Mouse (Mus musculus) CH12.LX (cell line): ENCODE results near the gene Chchd2. TPM values are rescaled to one million over a fixed set of nuclear protein-coding genes. Genes with fewer than 3 reads are reported as not detected.

Experiments
- DNase-seq: peaks from one replicate; pipeline ENCODE4 v3.0.0-alpha.2; 2013; ENCODE audit errors: extremely low read depth
- H3K27ac ChIP-seq: 2 replicates; pipeline ENCODE4 v1.5.1; 2012; ENCODE audit warnings: low read depth, mild to moderate bottlenecking, control low read depth, moderate library complexity; ENCODE audit not compliant: insufficient read depth
- H3K27me3 ChIP-seq: replicated peaks from 2 replicates; pipeline ENCODE3; 2012; ENCODE audit warnings: inconsistent platforms
- H3K36me3 ChIP-seq, 2 experiments: replicated peaks in 1 of 2; 2 replicates each; pipeline versions ENCODE3 to v1.6.1; 2012; ENCODE audit warnings: inconsistent platforms in 1 of 2, low read length in 1 of 2, mild to moderate bottlenecking in 1 of 2, mixed read lengths in 1 of 2, moderate library complexity in 1 of 2; ENCODE audit not compliant: control insufficient read depth in 1 of 2, insufficient read depth in 1 of 2
- H3K4me1 ChIP-seq, 2 experiments: 2 replicates each; pipeline ENCODE4 v1.6.1; 2012; ENCODE audit warnings: inconsistent platforms in 1 of 2, moderate library complexity in 1 of 2; ENCODE audit not compliant: insufficient read depth in 2 of 2, control insufficient read depth in 1 of 2
- H3K4me2 ChIP-seq: 2 replicates; pipeline ENCODE4 v1.6.1; 2012; ENCODE audit warnings: low read depth, mild to moderate bottlenecking, control low read depth; ENCODE audit not compliant: poor library complexity, insufficient read depth, severe bottlenecking
- H3K4me3 ChIP-seq, 3 experiments: fragments of 150-350 bp in 1 of 3; sonication (generic) in 1 of 3; replicated peaks in 1 of 3; 2 replicates each; pipeline versions ENCODE3 to v1.5.1; 2011 to 2012; ENCODE audit warnings: low read depth in 2 of 3, low read length in 2 of 3, mild to moderate bottlenecking in 2 of 3, moderate library complexity in 2 of 3, control low read depth in 1 of 3, improper control_type of control experiment in 1 of 3, inconsistent platforms in 1 of 3, mixed read lengths in 1 of 3; ENCODE audit not compliant: poor library complexity in 1 of 3
- H3K79me2 ChIP-seq: replicated peaks from 2 replicates; pipeline ENCODE4 v1.6.1; 2012; ENCODE audit warnings: mild to moderate bottlenecking, moderate library complexity; ENCODE audit not compliant: control insufficient read depth, poor library complexity, insufficient read depth, severe bottlenecking; ENCODE audit errors: extremely low read depth
- H3K9ac ChIP-seq: 2 replicates; pipeline ENCODE4 v1.6.1; 2012; ENCODE audit warnings: low read depth, mild to moderate bottlenecking, control low read depth, moderate library complexity; ENCODE audit not compliant: insufficient read depth
- H3K9me3 ChIP-seq: replicated peaks from 2 replicates; pipeline ENCODE3; 2012; ENCODE audit warnings: low read length, inconsistent platforms, mixed read lengths
- BHLHE40 ChIP-seq: IDR thresholded peaks from 2 replicates; pipeline ENCODE4 v1.6.1; 2011; ENCODE audit warnings: mild to moderate bottlenecking, low read depth, low read length, improper control_type of control experiment
- E2F4 ChIP-seq: IDR thresholded peaks from 2 replicates; pipeline ENCODE4 v1.6.1; 2011; ENCODE audit warnings: low read depth, low read length, improper control_type of control experiment; ENCODE audit not compliant: insufficient replicate concordance
- ELF1 ChIP-seq: IDR thresholded peaks from 2 replicates; pipeline ENCODE4 v1.6.1; 2014; ENCODE audit warnings: low read depth, mild to moderate bottlenecking, inconsistent platforms, low read length, improper control_type of control experiment
- EP300 ChIP-seq: IDR thresholded peaks from 2 replicates; pipeline ENCODE4 v1.6.1; 2011; ENCODE audit warnings: low read length, improper control_type of control experiment
- GABPA ChIP-seq: IDR thresholded peaks from 2 replicates; pipeline ENCODE4 v1.6.1; 2012; ENCODE audit warnings: low read depth, low read length, improper control_type of control experiment, inconsistent platforms; ENCODE audit not compliant: insufficient replicate concordance
- HCFC1 ChIP-seq: IDR thresholded peaks from 2 replicates; pipeline ENCODE4 v1.6.1; 2012; ENCODE audit warnings: low read depth, mild to moderate bottlenecking, inconsistent platforms, low read length, improper control_type of control experiment
- KAT2A ChIP-seq: IDR thresholded peaks from 2 replicates; pipeline ENCODE4 v1.6.1; 2012; ENCODE audit warnings: low read length, improper control_type of control experiment, inconsistent platforms; ENCODE audit not compliant: insufficient replicate concordance
- MAFK ChIP-seq: IDR thresholded peaks from 2 replicates; pipeline ENCODE4 v1.6.1; 2011; ENCODE audit warnings: low read length, improper control_type of control experiment; ENCODE audit not compliant: insufficient replicate concordance
- MAX ChIP-seq: IDR thresholded peaks from 2 replicates; pipeline ENCODE4 v1.6.1; 2011; ENCODE audit warnings: low read length, improper control_type of control experiment
- MAZ ChIP-seq: IDR thresholded peaks from 2 replicates; pipeline ENCODE4 v1.6.1; 2012; ENCODE audit warnings: low read depth, mild to moderate bottlenecking, inconsistent platforms, low read length, improper control_type of control experiment, moderate library complexity
- MEF2A ChIP-seq: IDR thresholded peaks from 2 replicates; pipeline ENCODE4 v1.6.1; 2014; ENCODE audit warnings: low read depth, mild to moderate bottlenecking, inconsistent platforms, low read length, improper control_type of control experiment, borderline replicate concordance
- POLR2A ChIP-seq: IDR thresholded peaks from 2 replicates; pipeline ENCODE4 v1.6.1; 2011; ENCODE audit warnings: low read depth, mild to moderate bottlenecking, improper control_type of control experiment, low read length
- TBP ChIP-seq: conservative IDR thresholded peaks from 2 replicates; pipeline ENCODE4 v1.6.1; 2011; ENCODE audit warnings: low read depth, low read length, improper control_type of control experiment
- TCF12 ChIP-seq: IDR thresholded peaks from 2 replicates; pipeline ENCODE4 v1.6.1; 2014; ENCODE audit warnings: low read depth, mild to moderate bottlenecking, inconsistent platforms, low read length, improper control_type of control experiment
- USF1 ChIP-seq: IDR thresholded peaks from 2 replicates; pipeline ENCODE4 v1.6.1; 2014; ENCODE audit warnings: low read depth, mild to moderate bottlenecking, inconsistent platforms, low read length, improper control_type of control experiment
- ZC3H11A ChIP-seq: IDR thresholded peaks from 2 replicates; pipeline ENCODE4 v1.6.1; 2012; ENCODE audit warnings: low read depth, mild to moderate bottlenecking, inconsistent platforms, low read length, improper control_type of control experiment
- dilution Hi-C: fragments of 300-500 bp; cut with MboI; formaldehyde crosslinking; loops from 2 replicates; pipeline ENCODE4 v1.14.3; 2020; ENCODE audit warnings: low sequenced_read_pairs; ENCODE audit not compliant: extremely low pct_unique_long_range_greater_than_20kb, extremely low pct_ligation_motif_present
- in situ Hi-C: fragments of 300-500 bp; cut with MboI; formaldehyde crosslinking; loops from 3 replicates; pipeline ENCODE4 v1.14.3; 2019; ENCODE audit warnings: low sequenced_read_pairs, low pct_ligation_motif_present, low pct_unique_long_range_greater_than_20kb, mixed read lengths
- polyA plus RNA-seq: library from polyadenylated mRNA; unstranded; fragments of >175 nt; gene quantifications from 2 replicates; pipeline ENCODE4 v1.2.1, GENCODE M21; 2012; ENCODE audit warnings: low read depth; ENCODE audit not compliant: insufficient read length
- total RNA-seq, 2 experiments: library from RNA; depleted of rRNA; stranded (reverse); fragments of 300-350 nt in 1 of 2; fragments of >200 nt in 1 of 2; gene quantifications; 2 replicates each; pipeline ENCODE4 v1.2.3; 2012 to 2014

Chchd2 gene
- total and polyA plus RNA-seq, 3 experiments: 370 to 988 (median 552) TPM

DNA sequence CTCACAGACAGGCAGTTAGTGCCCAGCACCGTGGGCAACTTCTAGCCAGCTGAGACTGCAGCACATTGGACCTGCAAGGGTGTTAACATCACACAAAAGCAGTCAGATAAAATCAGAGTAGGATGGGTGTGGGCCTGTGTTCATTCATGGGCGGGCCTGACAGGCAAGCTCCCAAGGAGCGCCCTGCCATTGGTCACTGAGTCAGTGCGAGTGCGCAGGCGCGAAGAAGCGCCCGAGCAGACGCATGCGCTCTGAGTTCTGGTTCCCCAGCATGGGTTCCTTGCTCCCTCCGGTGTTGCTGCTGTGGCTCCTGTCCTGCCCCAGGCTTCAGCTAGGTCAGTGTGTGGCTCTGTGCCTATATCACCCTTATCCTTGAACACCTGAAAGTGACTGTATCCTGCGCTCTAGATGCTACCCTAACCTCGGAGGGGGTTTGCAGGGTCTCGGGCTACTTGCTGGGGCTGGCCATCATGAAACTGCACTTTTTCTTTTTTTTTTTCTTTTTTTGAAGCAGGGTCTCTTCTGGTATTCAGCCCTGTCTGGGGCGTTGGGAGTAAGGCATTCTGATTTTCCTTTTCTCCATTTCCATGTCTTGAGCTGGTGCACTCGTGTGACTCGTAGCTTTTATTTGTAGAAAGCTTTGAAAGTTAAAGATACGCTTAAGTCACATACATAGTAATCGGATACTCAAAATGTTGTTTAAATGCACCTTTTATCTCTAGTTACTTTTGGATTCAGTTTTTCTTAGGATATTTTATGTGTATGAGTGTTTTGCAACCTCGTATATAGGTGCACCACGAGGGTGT is 40.3 kb downstream of the Chchd2 start, which contains the start of gene Sumf2 (continued):
- peak; percentile 54 for TF ChIP-seq MEF2A
- TF ChIP-seq E2F4: no peak
- TF ChIP-seq TBP: peak; percentile 66; the same call in 1 of the 2 replicates
- TF ChIP-seq KAT2A: 0 out of 2 replicates have a peak, but pooled peaks have one; percentile 26
- 0 out of 2 replicates have a peak, but pooled peaks have one; percentile 28 for TF ChIP-seq ELF1
- TF ChIP-seq USF1: no peak
- peak; percentile 95 for TF ChIP-seq POLR2A
- TF ChIP-seq EP300: no peak
- TF ChIP-seq MAX: peak; percentile 73
- TF ChIP-seq BHLHE40: 0 out of 2 replicates have a peak, but pooled peaks have one; percentile 32
- TF ChIP-seq MAZ: 0 out of 2 replicates have a peak, but pooled peaks have one; percentile 58
- peak; percentile 73; the same call in 1 of the 2 replicates for TF ChIP-seq TCF12
- TF ChIP-seq GABPA: no peak
- no peak for TF ChIP-seq MAFK
- no peak for TF ChIP-seq ZC3H11A

DNA sequence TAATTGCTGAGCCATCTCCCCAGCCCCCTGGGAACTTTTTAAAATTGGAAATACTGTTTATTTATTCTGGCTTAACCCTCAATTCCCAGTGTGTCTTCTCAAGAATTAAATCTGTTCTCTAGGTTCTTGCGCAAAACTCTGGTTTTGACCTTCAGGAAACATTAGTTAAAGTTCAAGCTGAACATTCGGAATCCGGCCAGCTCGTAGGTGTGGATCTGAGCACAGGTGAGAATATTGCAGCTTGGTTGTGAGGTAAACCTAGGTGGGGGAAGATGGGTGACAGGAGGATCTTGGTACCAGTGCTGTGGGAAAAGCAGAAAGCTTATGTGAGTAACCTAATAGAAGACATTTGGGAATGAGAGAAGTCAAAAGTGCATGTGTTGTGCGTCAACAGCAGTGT is 42.4 kb downstream of the Chchd2 start:
- no peak overlapping the region for H3K4me3 ChIP-seq
- no peaks in the 10 kb centered on the region for H3K27me3 ChIP-seq
- no peak overlapping the region for H3K9ac ChIP-seq
- H3K4me2 ChIP-seq: no peak overlapping the region
- dilution Hi-C loops (no loop called here), in situ Hi-C loops (no loop called here)
- H3K79me2 ChIP-seq: peaks cover 19% of the 10 kb centered on the region
- peaks cover 24 to 32% of the 10 kb centered on the region in 2 experiments for H3K36me3 ChIP-seq
- peaks cover 0 to 16% of the 10 kb centered on the region in 2 experiments; a peak in 1 of 4 replicates for H3K4me1 ChIP-seq
- H3K27ac ChIP-seq: no peak overlapping the region
- no peak for TF ChIP-seq HCFC1
- TF ChIP-seq, all 38 proteins: peak for 0
- peaks cover 6% of the 10 kb centered on the region for H3K9me3 ChIP-seq
- no peak for DNase-seq

Other genes starting within 250 kb of the Chchd2 start
- not detected in 2 replicates for gene Zfp11, start 217.4 kb downstream of the Chchd2 start, total RNA-seq (2012; rRNA removed)
- gene Zfp11, start 217.4 kb downstream of the Chchd2 start, total RNA-seq (2014; rRNA removed): not detected in 2 replicates
- gene Zfp11, start 217.4 kb downstream of the Chchd2 start, polyA plus RNA-seq: not detected in 2 replicates
- gene Sept14, start 179.0 kb downstream of the Chchd2 start, total RNA-seq (2012; rRNA removed): not detected in 2 replicates
- not detected in 2 replicates for gene Sept14, start 179.0 kb downstream of the Chchd2 start, total RNA-seq (2014; rRNA removed)
- not detected in 2 replicates for gene Sept14, start 179.0 kb downstream of the Chchd2 start, polyA plus RNA-seq
- 134 and 136 TPM in 2 replicates for gene Mrps17, start 172.0 kb downstream of the Chchd2 start, total RNA-seq (2012; rRNA removed)
- 156 and 159 TPM in 2 replicates for gene Mrps17, start 172.0 kb downstream of the Chchd2 start, total RNA-seq (2014; rRNA removed)
- gene Mrps17, start 172.0 kb downstream of the Chchd2 start, polyA plus RNA-seq: 119 and 127 TPM in 2 replicates
- gene Nipsnap2, start 162.4 kb downstream of the Chchd2 start, total RNA-seq (2012; rRNA removed): 24.3 and 30.4 TPM in 2 replicates
- 23.9 and 24.8 TPM in 2 replicates for gene Nipsnap2, start 162.4 kb downstream of the Chchd2 start, total RNA-seq (2014; rRNA removed)
- gene Nipsnap2, start 162.4 kb downstream of the Chchd2 start, polyA plus RNA-seq: 18.3 TPM in 2 replicates
- gene Psph, start 100.0 kb downstream of the Chchd2 start, total RNA-seq (2012; rRNA removed): 145 and 232 TPM in 2 replicates
- gene Psph, start 100.0 kb downstream of the Chchd2 start, total RNA-seq (2014; rRNA removed): 199 and 252 TPM in 2 replicates
- 128 and 139 TPM in 2 replicates for gene Psph, start 100.0 kb downstream of the Chchd2 start, polyA plus RNA-seq
- gene Sumf2, start 40.5 kb downstream of the Chchd2 start, total RNA-seq (2012; rRNA removed): 43.0 and 47.8 TPM in 2 replicates
- 30.7 and 34.6 TPM in 2 replicates for gene Sumf2, start 40.5 kb downstream of the Chchd2 start, total RNA-seq (2014; rRNA removed)
- 39.7 and 50.3 TPM in 2 replicates for gene Sumf2, start 40.5 kb downstream of the Chchd2 start, polyA plus RNA-seq
- 4.5 and 5.4 TPM in 2 replicates for gene Zbed5, start 8.3 kb upstream of the Chchd2 start, total RNA-seq (2012; rRNA removed)
- gene Zbed5, start 8.3 kb upstream of the Chchd2 start, total RNA-seq (2014; rRNA removed): 6.4 and 7.4 TPM in 2 replicates
- gene Zbed5, start 8.3 kb upstream of the Chchd2 start, polyA plus RNA-seq: 4.9 and 5.1 TPM in 2 replicates
- gene Phkg1, start 11.1 kb upstream of the Chchd2 start, total RNA-seq (2012; rRNA removed): 0.21 and 0.25 TPM in 2 replicates
- 0.23 TPM in 1 of 2 replicates, not detected in the other for gene Phkg1, start 11.1 kb upstream of the Chchd2 start, total RNA-seq (2014; rRNA removed)
- gene Phkg1, start 11.1 kb upstream of the Chchd2 start, polyA plus RNA-seq: 0.16 and 0.61 TPM in 2 replicates
- 0.46 and 0.68 TPM in 2 replicates for gene Nupr1l, start 21.1 kb upstream of the Chchd2 start, total RNA-seq (2012; rRNA removed)
- 0.46 TPM in 1 of 2 replicates, not detected in the other for gene Nupr1l, start 21.1 kb upstream of the Chchd2 start, total RNA-seq (2014; rRNA removed)
- not detected in 2 replicates for gene Nupr1l, start 21.1 kb upstream of the Chchd2 start, polyA plus RNA-seq
- 8.7 and 11.0 TPM in 2 replicates for gene Vkorc1l1, start 54.5 kb upstream of the Chchd2 start, total RNA-seq (2012; rRNA removed)
- 27.0 and 31.4 TPM in 2 replicates for gene Vkorc1l1, start 54.5 kb upstream of the Chchd2 start, total RNA-seq (2014; rRNA removed)
- 25.4 and 33.1 TPM in 2 replicates for gene Vkorc1l1, start 54.5 kb upstream of the Chchd2 start, polyA plus RNA-seq
- 180 and 187 TPM in 2 replicates for gene Gusb, start 115.6 kb upstream of the Chchd2 start, total RNA-seq (2012; rRNA removed)
- gene Gusb, start 115.6 kb upstream of the Chchd2 start, total RNA-seq (2014; rRNA removed): 72.4 and 73.4 TPM in 2 replicates
- gene Gusb, start 115.6 kb upstream of the Chchd2 start, polyA plus RNA-seq: 200 and 210 TPM in 2 replicates
- 54.4 and 70.4 TPM in 2 replicates for gene Asl, start 141.8 kb upstream of the Chchd2 start, total RNA-seq (2012; rRNA removed)
- gene Asl, start 141.8 kb upstream of the Chchd2 start, total RNA-seq (2014; rRNA removed): 44.8 and 45.3 TPM in 2 replicates
- 60.1 and 61.0 TPM in 2 replicates for gene Asl, start 141.8 kb upstream of the Chchd2 start, polyA plus RNA-seq
- 42.3 and 50.2 TPM in 2 replicates for gene Crcp, start 141.8 kb upstream of the Chchd2 start, total RNA-seq (2012; rRNA removed)
- gene Crcp, start 141.8 kb upstream of the Chchd2 start, total RNA-seq (2014; rRNA removed): 57.1 and 58.3 TPM in 2 replicates
- gene Crcp, start 141.8 kb upstream of the Chchd2 start, polyA plus RNA-seq: 63.2 and 73.6 TPM in 2 replicates
- 36.8 and 45.5 TPM in 2 replicates for gene Tpst1, start 185.9 kb upstream of the Chchd2 start, total RNA-seq (2012; rRNA removed)
- 49.9 and 52.5 TPM in 2 replicates for gene Tpst1, start 185.9 kb upstream of the Chchd2 start, total RNA-seq (2014; rRNA removed)
- 43.2 and 50.4 TPM in 2 replicates for gene Tpst1, start 185.9 kb upstream of the Chchd2 start, polyA plus RNA-seq